Mouse (Mus musculus) kidney, adult 9 months (tissue): ENCODE data around the gene Ly6g5c.

ENCODE experiments used
- DNase-seq: peaks from one replicate; pipeline ENCODE4 v3.0.0; 2022

Gene Ly6g5c

DNA sequence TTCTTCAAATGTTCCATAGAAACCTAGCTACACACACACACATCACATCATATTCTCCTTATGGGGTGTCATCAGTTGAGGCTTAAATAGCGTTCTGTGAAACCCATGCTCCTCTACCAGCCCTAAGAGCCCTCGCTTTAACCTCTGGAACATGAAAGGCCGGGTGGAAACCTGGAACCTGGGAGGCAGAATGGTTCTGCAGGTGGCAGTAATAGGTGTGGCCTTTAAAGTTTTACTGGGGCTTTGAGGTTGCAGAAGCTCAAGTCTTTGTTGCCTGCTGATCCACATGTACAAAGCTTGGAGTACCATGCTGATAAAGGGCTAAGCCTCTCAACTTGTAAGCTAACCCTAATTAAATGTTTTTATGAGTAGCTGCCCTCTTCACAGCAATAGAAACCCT lies 39.3 kb downstream of the Ly6g5c start:
- no peak for DNase-seq

DNA sequence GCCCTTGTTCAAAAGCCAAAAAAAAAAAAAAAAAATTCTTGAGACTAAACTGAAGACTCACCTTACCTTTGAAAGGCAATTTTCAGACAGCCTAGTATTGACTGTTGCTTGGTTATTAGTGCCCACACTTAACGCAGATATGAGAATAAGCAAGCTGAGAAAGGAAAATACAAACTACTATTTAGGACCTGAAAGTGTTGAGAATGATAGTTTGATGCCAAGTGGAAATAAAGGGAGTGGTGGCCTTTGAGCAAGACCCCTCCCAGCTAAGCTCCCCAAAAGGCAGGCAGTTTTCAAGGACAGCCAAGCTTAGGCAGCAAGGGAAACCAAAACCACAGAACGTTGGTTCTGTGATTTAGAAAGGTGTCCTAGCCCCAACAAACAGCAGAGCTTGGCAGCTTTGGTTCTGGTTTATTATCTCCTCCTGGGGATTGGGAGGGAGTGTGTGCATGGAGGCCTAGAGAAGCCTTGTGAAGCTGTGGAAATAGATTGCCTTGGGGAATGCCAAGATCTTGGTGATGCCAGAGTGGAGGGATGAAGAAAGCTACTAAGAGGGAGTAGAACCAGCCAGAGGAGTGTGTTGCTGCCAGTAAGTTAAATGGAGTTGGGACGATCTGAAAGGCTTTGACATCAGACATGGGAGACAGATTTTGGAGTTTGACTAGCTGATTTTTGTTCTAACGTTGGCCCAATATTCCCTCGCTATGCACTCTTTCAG lies 40.0 kb downstream of the Ly6g5c start:
- DNase-seq, result no peak

DNA sequence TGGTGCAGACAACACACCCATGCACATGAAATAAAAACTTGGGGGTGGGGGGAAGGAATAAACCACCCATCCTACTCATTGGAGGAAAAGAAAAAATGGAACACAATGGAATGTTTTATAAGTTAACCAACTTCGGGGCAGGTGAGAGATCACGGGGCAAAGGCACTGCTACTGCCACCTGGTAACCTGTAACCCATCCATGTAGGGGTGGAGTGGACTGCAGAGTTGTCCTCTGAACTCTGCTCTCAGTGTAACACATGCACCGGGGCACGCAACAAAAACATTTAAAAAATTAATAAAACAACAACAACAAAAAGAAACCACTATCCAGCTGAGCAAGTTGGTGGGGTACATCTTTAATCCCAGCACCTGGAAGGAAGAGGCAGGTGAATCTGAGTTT lies 44.0 kb downstream of the Ly6g5c start:
- peak; percentile 62 for DNase-seq

DNA sequence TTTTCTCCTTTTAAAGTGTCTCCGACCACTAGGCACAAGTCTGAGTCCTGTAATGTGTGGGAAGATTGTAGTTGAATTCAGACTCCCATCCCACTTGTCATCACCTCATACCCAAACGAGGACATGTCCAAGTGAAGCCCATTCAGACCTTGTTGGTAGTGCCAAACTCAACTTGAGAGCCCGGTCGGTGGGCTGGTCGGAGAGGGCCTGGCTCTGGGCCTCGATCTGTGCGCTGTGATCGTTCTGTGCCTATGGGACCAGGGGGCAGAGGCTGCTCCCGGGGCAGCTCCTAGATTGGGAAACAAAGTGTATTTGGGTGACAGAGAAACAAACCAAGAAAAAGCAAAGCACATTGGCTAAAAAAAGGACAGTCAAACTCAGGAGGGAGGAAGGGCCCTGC lies 45.0 kb downstream of the Ly6g5c start:
- DNase-seq, result no peak

DNA sequence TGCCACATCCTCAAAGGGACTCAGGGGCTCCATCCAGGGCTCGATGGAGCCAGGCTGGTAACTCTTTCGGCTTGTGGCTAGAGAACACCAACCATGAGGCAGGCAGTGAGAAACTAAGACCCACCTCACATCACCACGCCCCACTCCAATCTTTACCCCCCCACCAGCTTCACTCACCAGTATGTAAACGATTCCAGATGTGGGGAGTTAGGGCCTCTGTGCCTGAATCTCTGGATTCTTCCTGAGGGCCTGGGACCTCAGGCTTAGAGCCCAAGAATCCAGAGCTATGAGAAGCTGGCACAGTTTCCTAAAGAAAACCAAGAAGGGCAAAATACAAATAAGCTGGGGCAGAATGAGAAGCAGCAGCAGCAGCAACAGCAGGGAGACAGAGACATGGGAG lies 45.9 kb downstream of the Ly6g5c start:
- DNase-seq, result no peak

DNA sequence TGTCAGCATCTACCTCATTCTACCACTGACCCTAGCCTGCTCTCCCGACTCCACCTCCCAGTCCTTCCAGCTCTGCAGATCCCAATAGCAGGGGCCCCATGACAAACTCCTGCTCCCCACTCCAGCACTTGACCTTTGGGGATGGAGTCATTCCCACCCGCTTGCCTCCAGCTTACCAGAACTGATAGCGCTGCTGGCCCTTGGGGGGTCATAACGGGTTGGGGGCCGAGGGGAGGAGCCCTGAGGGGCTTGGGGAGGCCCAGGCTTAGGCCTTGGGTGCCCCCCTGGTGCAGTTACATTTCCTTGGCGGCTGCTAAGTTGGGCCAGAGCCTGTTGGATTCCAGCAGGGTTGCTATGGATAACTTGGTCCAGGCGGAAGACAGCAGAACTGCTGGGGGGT lies 46.5 kb downstream of the Ly6g5c start:
- no peak for DNase-seq

DNA sequence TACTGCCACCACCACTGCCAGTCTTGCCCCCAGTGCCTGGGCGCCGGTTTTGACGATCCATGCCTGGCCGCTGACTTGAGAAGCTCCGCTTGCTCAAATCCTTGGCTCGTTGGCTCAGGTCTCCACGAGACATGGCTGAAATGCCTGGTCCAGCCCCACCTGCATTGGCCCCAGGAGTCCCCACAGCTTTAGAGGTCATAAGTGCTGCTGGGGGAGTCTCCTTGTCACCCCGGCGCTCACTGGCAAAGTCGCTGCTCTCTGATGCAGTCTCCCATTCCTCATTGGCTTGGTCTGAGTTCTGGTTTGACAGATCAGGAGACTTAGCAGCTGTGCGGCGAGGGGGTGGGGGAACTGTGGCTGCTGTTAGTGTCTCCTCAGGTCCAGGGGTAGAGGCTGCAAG lies 47.4 kb downstream of the Ly6g5c start:
- no peak for DNase-seq

DNA sequence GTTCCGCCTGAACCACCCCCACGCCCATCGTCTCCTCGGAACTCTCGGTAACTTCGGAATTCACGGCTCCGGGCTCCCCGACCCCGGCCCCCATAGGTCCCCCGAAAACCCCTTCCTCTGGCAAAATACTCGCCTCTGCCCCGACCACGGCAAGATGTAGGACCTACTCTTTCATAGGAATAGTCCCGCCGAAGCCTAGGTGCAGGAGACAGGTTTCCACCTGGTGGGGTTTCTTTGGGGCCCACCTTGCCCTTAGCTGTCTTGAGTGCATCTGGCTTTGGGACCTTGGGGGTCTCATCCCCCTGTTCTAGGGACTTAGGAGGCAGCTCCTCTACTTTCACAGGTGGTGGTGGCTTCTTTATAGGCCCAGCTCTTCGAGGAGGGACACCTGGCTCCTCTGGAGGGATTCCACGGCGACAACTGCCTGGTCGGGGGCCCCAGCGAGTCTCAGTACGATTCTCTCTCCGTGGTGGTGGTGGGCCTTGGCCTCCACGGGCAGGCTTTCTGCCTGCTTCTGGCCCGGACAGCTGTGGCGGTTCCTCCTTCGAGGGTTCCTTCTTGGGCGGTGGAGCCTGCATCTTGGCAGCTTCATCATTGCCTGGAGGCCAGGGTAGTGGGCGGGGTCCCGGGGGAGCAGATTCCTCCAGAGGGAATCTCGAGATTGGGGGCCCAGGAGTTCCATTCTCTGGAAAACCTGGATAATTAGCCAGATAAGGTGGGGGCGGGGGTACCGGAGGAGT lies 48.6 kb downstream of the Ly6g5c start:
- DNase-seq, result no peak

DNA sequence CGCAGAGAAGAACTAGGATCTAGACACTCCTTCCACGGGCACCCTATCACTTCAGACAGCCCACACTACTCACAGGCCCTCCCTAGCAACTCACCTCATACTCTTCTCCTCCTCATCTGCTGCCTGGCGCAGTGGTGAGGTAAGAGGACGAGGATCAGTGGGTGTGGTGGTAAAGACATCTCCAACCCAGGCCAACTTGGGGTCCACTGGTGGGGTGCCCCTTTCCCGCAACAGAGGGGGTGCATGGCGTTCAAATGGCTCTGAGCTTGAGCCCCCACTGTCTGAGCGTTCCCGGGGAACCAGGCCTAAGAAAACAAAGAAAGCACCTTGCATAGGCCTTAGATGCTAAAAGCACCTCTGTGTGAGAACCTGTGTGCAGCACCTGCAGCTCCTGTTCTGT lies 49.2 kb downstream of the Ly6g5c start:
- no peak for DNase-seq

DNA sequence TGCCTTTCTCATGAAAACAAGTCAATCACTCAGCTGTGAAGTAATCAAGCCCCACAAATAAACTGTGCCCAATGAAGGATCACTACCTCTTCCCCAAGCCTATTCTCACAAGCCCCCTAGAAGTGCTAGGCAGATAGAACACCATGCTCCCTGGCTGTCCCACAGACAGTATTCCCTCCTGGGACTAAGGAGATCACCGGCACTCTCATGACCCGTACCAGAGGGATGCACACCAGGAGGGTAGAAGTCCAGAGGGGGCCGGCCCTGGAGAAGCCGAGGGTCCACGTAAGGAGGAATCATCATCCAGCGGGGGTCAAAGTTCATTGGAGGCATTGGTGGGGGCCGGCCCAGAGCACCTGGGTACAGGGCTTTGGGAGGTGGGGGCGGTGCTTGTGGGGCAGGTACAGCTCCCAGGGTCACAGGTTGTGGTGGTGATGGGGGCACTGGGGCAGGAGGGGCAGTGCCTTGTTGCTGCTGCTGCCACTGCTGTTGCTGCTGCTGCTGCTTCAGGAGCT lies 49.6 kb downstream of the Ly6g5c start:
- DNase-seq, result no peak

DNA sequence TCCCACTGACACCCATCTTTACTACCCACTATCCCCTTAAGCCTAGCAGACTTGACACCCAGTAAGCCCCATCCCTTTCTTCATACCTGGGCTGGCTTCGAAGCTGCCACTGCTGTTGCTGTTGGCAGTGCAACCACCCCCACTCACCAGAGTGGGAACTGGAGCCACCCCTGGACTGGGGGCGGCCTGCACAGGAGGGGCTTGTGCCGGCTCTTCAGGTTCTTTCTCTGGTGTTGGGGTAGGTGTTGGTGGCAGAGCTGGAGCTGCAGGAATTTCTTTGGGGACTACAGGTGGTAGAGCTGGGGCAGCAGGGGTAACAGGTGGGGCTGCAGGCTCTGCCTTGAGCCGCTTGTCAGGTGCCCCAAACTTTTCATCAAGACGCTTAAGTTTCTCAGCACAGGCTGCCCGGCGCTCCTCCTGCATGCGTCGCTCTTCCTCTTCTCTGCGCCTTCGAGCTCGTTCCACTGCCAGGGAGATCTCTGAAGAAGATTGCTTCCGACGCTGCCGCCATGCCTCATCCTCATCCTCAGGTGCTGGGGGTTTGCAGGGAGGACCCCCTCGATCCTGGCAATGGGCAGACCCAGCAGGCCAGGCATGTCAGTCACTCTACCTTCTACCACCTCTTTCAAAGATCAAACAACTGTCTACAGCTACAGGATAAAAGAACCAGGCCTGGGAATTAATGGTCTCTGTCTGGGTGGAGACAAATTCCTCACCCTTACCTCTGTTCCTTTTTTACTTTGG lies 50.9 kb downstream of the Ly6g5c start:
- no peak for DNase-seq

DNA sequence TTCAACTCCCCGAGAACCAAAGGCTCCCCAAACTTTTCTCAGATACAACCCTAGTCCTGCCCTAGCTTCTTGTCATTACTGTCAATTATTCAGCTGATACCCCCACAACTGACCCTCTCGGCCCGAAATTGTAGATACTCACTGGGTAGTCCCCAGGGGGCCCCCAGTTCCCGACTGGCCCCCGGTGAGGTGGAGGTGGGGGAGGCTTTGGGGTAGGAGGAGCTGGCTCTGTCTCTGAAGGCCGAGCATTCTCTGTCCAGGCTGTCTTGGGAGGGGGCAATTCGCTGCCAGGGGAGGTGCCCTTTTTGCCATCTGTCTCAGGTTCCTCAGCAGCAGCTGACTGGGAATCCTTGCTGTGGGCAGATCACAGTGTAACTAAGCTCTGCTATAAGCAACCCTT lies 51.6 kb downstream of the Ly6g5c start:
- DNase-seq, result no peak

DNA sequence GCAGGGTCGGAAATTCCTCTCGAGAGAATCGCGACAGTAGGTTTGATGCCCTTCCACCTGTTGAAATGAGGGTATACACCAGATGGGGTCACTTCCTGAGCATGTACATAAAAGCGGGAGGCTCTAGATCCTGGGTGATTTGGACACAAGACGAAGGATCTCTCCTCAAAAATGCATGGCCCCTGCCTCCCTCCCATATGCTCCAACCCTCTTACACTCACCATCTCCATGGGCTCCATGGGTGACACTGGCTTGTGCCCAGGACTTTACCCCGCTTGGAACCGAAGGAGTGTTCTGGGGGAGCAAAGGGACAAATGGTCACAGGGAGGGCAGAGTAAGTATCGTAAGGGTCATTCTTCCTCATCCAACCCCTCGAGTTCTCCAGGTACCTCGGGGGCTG lies 53.3 kb downstream of the Ly6g5c start:
- no peak for DNase-seq
